Mouse (Mus musculus) midbrain, postnatal 0 days (tissue): Measurements from ENCODE around the gene Tbc1d10c. TPM values are rescaled to one million over a fixed set of nuclear protein-coding genes. Genes with fewer than 3 reads are reported as not detected.

Experiments
- ATAC-seq: fragments of 200-750 bp; cut with Nextera tagmentation; 2 replicates; pipeline ENCODE4 v1.8.0; 2017; ENCODE audit warnings: moderate number of reproducible peaks, mild to moderate bottlenecking, moderate TSS enrichment, moderate library complexity; ENCODE audit not compliant: low FRiP score
- DNase-seq: peaks from one replicate; pipeline ENCODE4 v3.0.0-alpha.2; 2015; ENCODE audit warnings: low spot score
- H3K27ac ChIP-seq: fragments of 300-500 bp; sonication (generic); 2 replicates; pipeline ENCODE4 v1.5.1; 2014; ENCODE audit warnings: low read depth, mild to moderate bottlenecking, low read length, mixed read lengths
- H3K27me3 ChIP-seq: fragments of 300-500 bp; sonication (generic); 2 replicates; pipeline ENCODE4 v1.6.1; 2014; ENCODE audit warnings: low read length, control low read depth, mixed read lengths; ENCODE audit not compliant: insufficient read depth
- H3K36me3 ChIP-seq: fragments of 300-500 bp; sonication (generic); 2 replicates; pipeline ENCODE4 v1.6.1; 2014; ENCODE audit warnings: low read length, control low read depth, mixed read lengths; ENCODE audit not compliant: insufficient read depth
- H3K4me1 ChIP-seq: fragments of 300-500 bp; sonication (generic); 2 replicates; pipeline ENCODE4 v1.6.1; 2014; ENCODE audit warnings: mild to moderate bottlenecking, control low read depth, antibody characterized with exemption, low read length, mixed read lengths; ENCODE audit not compliant: insufficient read depth
- H3K4me2 ChIP-seq: fragments of 300-500 bp; sonication (generic); 2 replicates; pipeline ENCODE4 v1.6.1; 2014; ENCODE audit warnings: low read depth, mild to moderate bottlenecking, low read length, mixed read lengths; ENCODE audit not compliant: poor library complexity, severe bottlenecking
- H3K4me3 ChIP-seq: fragments of 300-500 bp; sonication (generic); 2 replicates; pipeline ENCODE4 v1.5.1; 2014; ENCODE audit warnings: low read depth, mild to moderate bottlenecking, low read length, moderate library complexity
- H3K9ac ChIP-seq: fragments of 300-500 bp; sonication (generic); replicated peaks from 2 replicates; pipeline ENCODE4 v1.6.1; 2014; ENCODE audit warnings: mild to moderate bottlenecking, low read length, moderate library complexity, mixed read lengths; ENCODE audit not compliant: poor library complexity, severe bottlenecking
- H3K9me3 ChIP-seq: fragments of 300-500 bp; sonication (generic); 2 replicates; pipeline ENCODE4 v1.6.1; 2016; ENCODE audit warnings: low read length, control low read depth
- CTCF ChIP-seq: IDR thresholded peaks from 2 replicates; pipeline ENCODE4 v1.5.1; 2016; ENCODE audit warnings: antibody characterized with exemption, mild to moderate bottlenecking
- WGBS: fragments of 180-500 bp; shearing (Covaris S2); extraction: QIAGEN DNeasy Blood & Tissue Kit; methylation state at CpG from one replicate; pipeline ENCODE4 v1.1.7; 2014; 5-methylcytosine and 5-hydroxymethylcytosine counted together
- polyA plus RNA-seq: library from polyadenylated mRNA; unstranded; fragments of >200 nt; fragmentation: Nextera tagmentation; extraction: Ambion mirVana; gene quantifications from 2 replicates; pipeline ENCODE4 v1.2.1, GENCODE M21; 2015
- total RNA-seq: library from RNA; depleted of rRNA; stranded (reverse); fragments of >200 nt; gene quantifications from 2 replicates; pipeline ENCODE4 v1.2.3, GENCODE M21; 2014

Tbc1d10c gene
- total and polyA plus RNA-seq, 2 experiments from 2014 or later: 0.49 to 1.2 TPM

DNA sequence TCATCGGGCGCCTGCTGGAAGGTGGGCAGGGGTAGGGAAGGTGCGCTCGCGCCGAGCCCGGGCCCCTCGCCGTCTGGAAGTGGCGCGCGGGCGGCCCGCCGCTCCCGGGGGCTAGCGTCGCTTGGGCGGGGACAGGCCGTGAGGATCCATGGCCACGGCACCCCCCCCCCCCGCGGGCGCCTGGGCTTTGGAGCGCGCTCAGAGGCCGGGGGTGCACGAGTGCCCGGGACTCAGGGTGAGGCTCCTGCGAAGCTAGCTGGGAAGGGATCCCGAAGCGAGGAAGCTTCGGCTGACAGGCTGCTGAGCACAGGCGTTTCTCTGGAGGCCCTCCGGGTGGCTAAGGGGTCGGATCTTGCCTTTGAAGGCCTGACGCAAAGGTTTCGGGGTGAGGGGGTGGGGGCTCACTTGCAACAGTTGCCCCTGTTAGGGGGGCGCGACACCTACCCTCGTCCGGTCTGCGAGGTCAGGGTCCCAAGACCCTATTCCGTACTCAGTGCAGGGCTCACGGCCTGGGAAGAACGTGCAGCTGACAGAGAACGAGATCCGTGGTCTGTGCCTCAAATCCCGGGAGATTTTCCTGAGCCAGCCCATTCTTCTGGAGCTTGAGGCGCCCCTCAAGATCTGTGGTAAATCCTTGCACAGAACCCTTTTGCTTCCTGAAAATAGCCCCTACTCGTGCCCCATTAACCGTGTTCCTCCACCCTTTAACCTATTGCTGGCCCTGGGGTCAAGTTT lies 1.3 kb upstream of the Tbc1d10c start:
- Histone ChIP-seq H3K9me3 (no peaks in the 10 kb centered on the region), H3K4me2 (peak overlapping the region; percentile 88), H3K4me3 (peak overlapping the region; percentile 94), H3K27me3 (no peaks in the 10 kb centered on the region), H3K9ac (peak overlapping the region; percentile 100), H3K4me1 (peaks cover 10% of the 10 kb centered on the region), H3K36me3 (peaks cover 36% of the 10 kb centered on the region), H3K27ac (peak overlapping the region; percentile 94)
- no peak for TF ChIP-seq CTCF
- peak; percentile 58 for DNase-seq
- ATAC-seq: peak; percentile 44
- under 1% methylated on average over 48 of the region's 52 CpGs for WGBS

GRCm38 (mm10) chr19:4191528-4192250 lies 605 bp upstream of the Tbc1d10c start, which contains the start of gene Ppp1ca:
Ppp1ca (plus strand) TSS chr19:4192065.
- H3K27me3 ChIP-seq: no peaks in the 10 kb centered on the region
- ATAC-seq: peak; percentile 88
- H3K9ac ChIP-seq: peak within 1 kb of the TSS; percentile 100
- peak within 1 kb of the TSS; percentile 94 for H3K27ac ChIP-seq
- H3K36me3 ChIP-seq: peaks cover 28% of the 10 kb centered on the region
- 6% methylated on average over 29 of the region's 47 CpGs for WGBS
- H3K4me2 ChIP-seq: peak within 1 kb of the TSS; percentile 88
- peaks cover 10% of the 10 kb centered on the region for H3K4me1 ChIP-seq
- H3K9me3 ChIP-seq: no peaks in the 10 kb centered on the region
- peak; percentile 81 for TF ChIP-seq CTCF
- DNase-seq: peak; percentile 90
- peak within 1 kb of the TSS; percentile 94 for H3K4me3 ChIP-seq

DNA sequence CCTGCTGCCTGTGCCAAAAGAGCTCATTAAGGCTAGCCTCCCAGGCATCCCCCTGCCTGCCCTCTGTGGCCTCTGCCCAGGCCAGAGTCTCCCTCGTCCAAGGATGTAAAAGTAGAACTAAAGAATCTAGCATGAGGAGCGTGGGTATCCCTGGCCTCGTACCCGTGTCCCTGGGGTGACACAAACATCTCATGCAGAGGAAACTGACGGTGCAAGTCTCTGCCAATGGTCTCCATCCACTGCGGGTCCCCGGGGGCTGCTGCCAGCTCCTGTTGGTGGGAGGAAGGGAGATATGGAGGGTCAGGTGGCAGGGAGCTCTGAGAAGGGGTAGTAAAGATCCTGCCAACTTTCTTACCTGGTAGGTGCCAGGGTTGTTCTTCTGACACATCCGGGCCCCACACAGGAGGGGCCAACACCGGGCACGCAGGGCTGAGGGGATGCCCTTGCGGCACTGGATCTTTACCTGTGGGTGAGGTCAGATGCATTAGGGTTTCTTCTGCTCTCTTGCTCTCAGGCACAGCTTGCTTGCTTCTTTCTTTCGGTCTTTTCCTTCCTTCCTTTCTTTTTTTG lies 1.9 kb downstream of the Tbc1d10c start:
- Histone ChIP-seq H3K27me3 (no peaks in the 10 kb centered on the region), H3K36me3 (peaks cover 3% of the 10 kb centered on the region; the same call in 1 of the 2 replicates), H3K4me3 (no peak overlapping the region), H3K9me3 (no peaks in the 10 kb centered on the region), H3K27ac (no peak overlapping the region), H3K9ac (no peak overlapping the region), H3K4me2 (no peak overlapping the region), H3K4me1 (peaks cover 10% of the 10 kb centered on the region)
- DNase-seq (no peak), ATAC-seq (no peak)
- 86% methylated on average over 12 of the region's 12 CpGs for WGBS
- TF ChIP-seq CTCF: no peak

DNA sequence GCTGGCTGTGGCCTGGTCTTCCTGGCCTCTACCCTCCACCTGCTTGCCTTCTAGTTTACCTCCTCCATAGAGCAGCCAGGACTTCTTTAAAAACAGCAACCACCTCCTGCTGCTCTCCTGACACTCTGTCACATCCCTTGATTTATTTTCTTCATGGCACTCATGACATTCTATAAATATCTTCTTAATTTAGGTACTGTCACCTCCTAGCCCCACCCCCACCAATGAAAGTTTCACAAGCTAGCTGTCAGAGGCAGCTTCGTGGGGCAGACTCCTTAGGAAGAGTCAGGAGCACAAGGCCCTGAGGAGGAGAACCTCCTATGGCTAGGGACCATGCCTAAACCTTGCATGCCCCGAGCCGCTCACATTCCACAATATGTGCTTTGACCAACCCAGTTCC lies 3.8 kb downstream of the Tbc1d10c start:
- Histone ChIP-seq H3K9ac (no peak overlapping the region), H3K9me3 (no peaks in the 10 kb centered on the region), H3K36me3 (no peaks in the 10 kb centered on the region), H3K4me1 (no peaks in the 10 kb centered on the region), H3K4me3 (no peak overlapping the region), H3K27ac (no peak overlapping the region), H3K4me2 (no peak overlapping the region), H3K27me3 (no peaks in the 10 kb centered on the region)
- TF ChIP-seq CTCF: no peak
- WGBS: 74% methylated on average over 3 of the region's 3 CpGs
- ATAC-seq: no peak
- no peak for DNase-seq

DNA sequence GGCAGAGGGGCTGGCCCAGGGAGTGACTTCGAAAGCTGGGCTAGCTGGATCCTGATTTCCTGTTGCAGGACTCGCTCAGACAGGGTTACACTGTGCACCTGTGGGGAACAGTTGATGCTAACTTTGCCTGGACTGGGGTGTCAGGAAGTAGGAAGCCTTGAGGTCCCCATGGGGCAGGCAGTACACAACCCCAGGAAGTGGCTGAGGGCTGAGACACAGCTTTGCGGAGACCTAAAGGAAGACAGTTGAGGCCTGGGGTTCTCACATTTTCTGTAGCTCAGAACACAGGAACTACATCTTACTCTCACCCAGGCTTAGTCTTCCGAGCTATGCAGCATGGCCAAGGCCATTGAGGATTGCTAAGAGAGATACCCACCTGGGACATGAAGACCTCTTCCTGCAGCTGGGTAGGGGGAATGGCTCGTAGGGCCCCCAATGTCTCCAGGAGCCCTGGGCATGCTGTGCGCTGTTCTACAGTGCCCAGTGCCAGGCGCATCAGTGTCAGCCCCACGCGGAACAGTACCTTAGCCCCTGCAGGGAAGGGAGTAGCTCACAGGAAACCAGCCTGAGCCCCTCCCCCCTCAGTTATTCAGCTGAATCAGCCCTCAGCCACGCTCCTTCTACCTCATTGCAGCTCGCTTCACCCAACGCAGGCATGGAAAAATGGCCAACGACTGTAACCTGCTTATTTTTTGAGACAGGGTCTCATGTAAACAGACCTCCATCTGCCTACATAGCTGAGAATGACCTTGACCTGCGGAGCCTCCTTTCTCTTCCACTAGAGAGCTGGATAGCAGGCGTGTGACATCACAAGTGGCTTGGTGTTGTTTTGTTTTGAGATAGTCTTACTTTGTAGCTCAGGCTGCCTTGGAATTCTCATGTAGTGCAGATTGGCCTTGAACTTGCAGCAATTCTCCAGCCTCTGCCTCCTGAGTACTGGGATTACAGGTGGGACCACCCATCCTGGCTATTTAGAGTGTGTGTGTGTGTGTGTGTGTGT lies 5.8 kb downstream of the Tbc1d10c start:
- Histone ChIP-seq H3K36me3 (no peaks in the 10 kb centered on the region), H3K4me1 (peaks cover 4% of the 10 kb centered on the region; the same call in 1 of the 2 replicates), H3K9ac (no peak overlapping the region), H3K4me2 (no peak overlapping the region), H3K27me3 (no peaks in the 10 kb centered on the region), H3K4me3 (no peak overlapping the region), H3K27ac (no peak overlapping the region), H3K9me3 (no peaks in the 10 kb centered on the region)
- WGBS: 70% methylated on average over 15 of the region's 15 CpGs
- no peak for TF ChIP-seq CTCF
- DNase-seq (no peak), ATAC-seq (no peak)
